Mouse (Mus musculus): Measurements from ENCODE around the gene Atp5l.
"Not testable (repeated sequence)": the region's sequence is repeated elsewhere in the genome, so short reads cannot be mapped to it uniquely, and the experiment has no call there.

Gene Atp5l

GRCm38 (mm10) chr9:44920374-44921122, at the start of gene Atp5l:
Gene Atp5l (minus strand): TSS chr9:44920742.
- peak; percentile 71 for DNase-seq

GRCm38 (mm10) chr9:44969450-44969849, 48.9 kb upstream of the Atp5l start:
- no peak for DNase-seq

- DNase-seq, result not testable (repeated sequence)
Measured at GRCm38 (mm10) chr9:44967763-44968162, 47.2 kb upstream of the Atp5l start.

GRCm38 (mm10) chr9:44966815-44967242, 46.3 kb upstream of the Atp5l start:
- DNase-seq, result peak; percentile 38

GRCm38 (mm10) chr9:44965833-44966466, 45.4 kb upstream of the Atp5l start:
- DNase-seq, result no peak

- DNase-seq, result peak; percentile 99
Measured at GRCm38 (mm10) chr9:44965126-44965832, 44.7 kb upstream of the Atp5l start, which contains the start of gene Ube4a. Gene Ube4a (minus strand): TSS chr9:44965600.

- DNase-seq, result no peak
Measured at GRCm38 (mm10) chr9:44954432-44954831, 33.9 kb upstream of the Atp5l start.

GRCm38 (mm10) chr9:44947836-44948235, 27.3 kb upstream of the Atp5l start:
- no peak for DNase-seq

GRCm38 (mm10) chr9:44946185-44946695, 25.7 kb upstream of the Atp5l start:
- no peak for DNase-seq

GRCm38 (mm10) chr9:44942421-44942820, 21.9 kb upstream of the Atp5l start:
- DNase-seq, result no peak

- no peak for DNase-seq
Measured at GRCm38 (mm10) chr9:44941756-44942155, 21.2 kb upstream of the Atp5l start.

GRCm38 (mm10) chr9:44921543-44921942, 1.0 kb upstream of the Atp5l start:
- DNase-seq, result no peak

- no peak for DNase-seq
Measured at GRCm38 (mm10) chr9:44921123-44921468, 554 bp upstream of the Atp5l start.

GRCm38 (mm10) chr9:44919606-44920005, 936 bp downstream of the Atp5l start:
- DNase-seq, result no peak

GRCm38 (mm10) chr9:44916196-44916595, 4.3 kb downstream of the Atp5l start:
- peak; percentile 38 for DNase-seq

- no peak for DNase-seq
Measured at GRCm38 (mm10) chr9:44914706-44915105, 5.8 kb downstream of the Atp5l start.

GRCm38 (mm10) chr9:44911365-44911764, 9.2 kb downstream of the Atp5l start:
- DNase-seq, result no peak

GRCm38 (mm10) chr9:44905620-44906019, 14.9 kb downstream of the Atp5l start:
- no peak for DNase-seq

GRCm38 (mm10) chr9:44904964-44905363, 15.6 kb downstream of the Atp5l start:
- peak; percentile 33 for DNase-seq

- no peak for DNase-seq
Measured at GRCm38 (mm10) chr9:44903856-44904255, 16.7 kb downstream of the Atp5l start.

- DNase-seq, result no peak
Measured at GRCm38 (mm10) chr9:44900402-44900801, 20.1 kb downstream of the Atp5l start.

GRCm38 (mm10) chr9:44899716-44900115, 20.8 kb downstream of the Atp5l start:
- DNase-seq, result no peak

GRCm38 (mm10) chr9:44897024-44897423, 23.5 kb downstream of the Atp5l start:
- no peak for DNase-seq

GRCm38 (mm10) chr9:44892664-44893063, 27.9 kb downstream of the Atp5l start:
- DNase-seq, result no peak
